Mouse (Mus musculus) myocyte (in vitro differentiated cells): ENCODE measurements at regions not wholly inside any gene's neighbourhood (a gene's known extent, or its start where the extent isn't known, plus 50 kb on each side); places are given as distances from the start of the nearest gene placed in this dataset.

Source experiments
- H3K27me3 ChIP-seq: one replicate; pipeline ENCODE4 v1.6.1; 2011; ENCODE audit not compliant: control insufficient read depth, insufficient read depth, insufficient read length
- H3K36me3 ChIP-seq: one replicate; pipeline ENCODE4 v1.6.1; 2011; ENCODE audit not compliant: control insufficient read depth, insufficient read depth
- H3K4me2 ChIP-seq: one replicate; pipeline ENCODE4 v1.6.1; 2011; ENCODE audit warnings: low read depth, control low read depth
- H3K4me3 ChIP-seq: one replicate; pipeline ENCODE4 v1.5.1; 2011; ENCODE audit warnings: mild to moderate bottlenecking, control low read depth, moderate library complexity
- H3K79me2 ChIP-seq: one replicate; pipeline ENCODE4 v1.6.1; 2011; ENCODE audit not compliant: control insufficient read depth, insufficient read depth
- H3ac ChIP-seq: one replicate; pipeline ENCODE4 v1.6.1; 2011; ENCODE audit not compliant: control insufficient read depth, insufficient read length
- CEBPB ChIP-seq: IDR thresholded peaks from 2 replicates; pipeline ENCODE4 v1.6.1; 2011; ENCODE audit warnings: mild to moderate bottlenecking, moderate library complexity; ENCODE audit not compliant: poor library complexity, insufficient read depth, severe bottlenecking
- E2F4 ChIP-seq: IDR thresholded peaks from one replicate; pipeline ENCODE4 v1.6.1; 2011; ENCODE audit warnings: mild to moderate bottlenecking, control low read depth, moderate library complexity; ENCODE audit not compliant: insufficient read depth
- MAX ChIP-seq: IDR thresholded peaks from one replicate; pipeline ENCODE4 v1.6.1; 2011; ENCODE audit warnings: low read depth, mild to moderate bottlenecking, control low read depth
- MYOD1 ChIP-seq, 3 experiments: IDR thresholded peaks; one replicate each; pipeline ENCODE4 v1.6.1; 2011; ENCODE audit warnings: control low read depth in 2 of 3, low read depth in 2 of 3, mild to moderate bottlenecking in 2 of 3, moderate library complexity in 1 of 3; ENCODE audit not compliant: insufficient read length in 2 of 3, control insufficient read depth in 1 of 3
- MYOG ChIP-seq, 3 experiments: IDR thresholded peaks; one replicate each; pipeline ENCODE4 v1.6.1; 2011; ENCODE audit warnings: control low read depth in 2 of 3, low read depth in 2 of 3, mild to moderate bottlenecking in 2 of 3; ENCODE audit not compliant: insufficient read length in 2 of 3, control insufficient read depth in 1 of 3, insufficient read depth in 1 of 3
- POLR2A ChIP-seq: IDR thresholded peaks from one replicate; pipeline ENCODE4 v1.6.1; 2011; ENCODE audit warnings: low read depth, mild to moderate bottlenecking, control low read depth, moderate library complexity; ENCODE audit not compliant: insufficient read length
- POLR2AphosphoS2 ChIP-seq: IDR thresholded peaks from one replicate; pipeline ENCODE4 v1.6.1; 2011; ENCODE audit warnings: low read depth, control low read depth; ENCODE audit not compliant: insufficient read length
- REST ChIP-seq: IDR thresholded peaks from one replicate; pipeline ENCODE4 v1.6.1; 2011; ENCODE audit warnings: mild to moderate bottlenecking, control low read depth, moderate library complexity; ENCODE audit not compliant: insufficient read depth, insufficient read length
- SRF ChIP-seq: IDR thresholded peaks from one replicate; pipeline ENCODE4 v1.6.1; 2011; ENCODE audit warnings: low read depth; ENCODE audit not compliant: control insufficient read depth, insufficient read length
- TCF12 ChIP-seq: IDR thresholded peaks from one replicate; pipeline ENCODE4 v1.6.1; 2011; ENCODE audit warnings: mild to moderate bottlenecking, control low read depth; ENCODE audit not compliant: poor library complexity, insufficient read depth, severe bottlenecking
- TCF3 ChIP-seq: IDR thresholded peaks from one replicate; pipeline ENCODE4 v1.6.1; 2011; ENCODE audit warnings: low read depth, control low read depth; ENCODE audit not compliant: insufficient read length
- USF1 ChIP-seq: IDR thresholded peaks from one replicate; pipeline ENCODE4 v1.6.1; 2011; ENCODE audit warnings: low read depth, mild to moderate bottlenecking, control low read depth, moderate library complexity

- Histone ChIP-seq H3ac (no peak overlapping the region), H3K4me2 (no peak overlapping the region)
- TF ChIP-seq POLR2A, result no peak
Measured at GRCm38 (mm10) chr7:68844606-68845005, 95.6 kb upstream of the Arrdc4 start.

GRCm38 (mm10) chr7:68843374-68843773 is 94.3 kb upstream of the Arrdc4 start:
- no peaks in the 10 kb centered on the region for H3K36me3 ChIP-seq
- H3K27me3 ChIP-seq, result no peaks in the 10 kb centered on the region
- H3K79me2 ChIP-seq, result no peaks in the 10 kb centered on the region
- no peak overlapping the region for H3K4me2 ChIP-seq
- H3ac ChIP-seq, result no peak overlapping the region
- no peak overlapping the region for H3K4me3 ChIP-seq
- TF ChIP-seq E2F4, result no peak

More at GRCm38 (mm10) chr7:68844606-68845005, 95.6 kb upstream of the Arrdc4 start:
- H3K27me3 ChIP-seq, result no peaks in the 10 kb centered on the region
- H3K79me2 ChIP-seq, result no peaks in the 10 kb centered on the region
- no peaks in the 10 kb centered on the region for H3K36me3 ChIP-seq
- no peak overlapping the region for H3K4me3 ChIP-seq

- TF ChIP-seq MAX (no peak), MYOD1 (IDR thresholded peaks at IDR 0.05; ENCODE audit: control insufficient read depth in 1 of 3, insufficient read length in 2 of 3, low read depth in 2 of 3) (no peak), CEBPB (no peak), REST (no peak), TCF12 (no peak), MYOG (IDR thresholded peaks at IDR 0.05; ENCODE audit: control insufficient read depth in 1 of 3, insufficient read depth in 1 of 3, insufficient read length in 2 of 3, low read depth in 2 of 3) (no peak), USF1 (no peak), SRF (no peak), POLR2AphosphoS2 (no peak), TCF3 (no peak), POLR2A (no peak), E2F4 (no peak)
- no peaks in the 10 kb centered on the region for H3K79me2 ChIP-seq
- no peak overlapping the region for H3K4me3 ChIP-seq
- no peak overlapping the region for H3K4me2 ChIP-seq
- no peaks in the 10 kb centered on the region for H3K27me3 ChIP-seq
- no peaks in the 10 kb centered on the region for H3K36me3 ChIP-seq
- H3ac ChIP-seq, result no peak overlapping the region
Measured at GRCm38 (mm10) chr7:68833977-68834791, 85.1 kb upstream of the Arrdc4 start.

- Histone ChIP-seq H3K27me3 (no peaks in the 10 kb centered on the region), H3K36me3 (no peaks in the 10 kb centered on the region), H3K79me2 (no peaks in the 10 kb centered on the region), H3ac (no peak overlapping the region), H3K4me3 (no peak overlapping the region), H3K4me2 (no peak overlapping the region)
- TF ChIP-seq MYOD1 (IDR thresholded peaks at IDR 0.05; ENCODE audit: control insufficient read depth in 1 of 3, insufficient read length in 2 of 3, low read depth in 2 of 3), result no peak
- no peak for TF ChIP-seq POLR2A
- no peak for TF ChIP-seq E2F4
- TF ChIP-seq MYOG (IDR thresholded peaks at IDR 0.05; ENCODE audit: control insufficient read depth in 1 of 3, insufficient read depth in 1 of 3, insufficient read length in 2 of 3, low read depth in 2 of 3), result no peak
- TF ChIP-seq REST, result no peak
- no peak for TF ChIP-seq TCF12
Measured at GRCm38 (mm10) chr7:68833517-68833916, 84.5 kb upstream of the Arrdc4 start.

- Histone ChIP-seq H3ac (no peak overlapping the region), H3K4me3 (no peak overlapping the region), H3K36me3 (no peaks in the 10 kb centered on the region), H3K4me2 (no peak overlapping the region), H3K27me3 (no peaks in the 10 kb centered on the region), H3K79me2 (no peaks in the 10 kb centered on the region)
- no peak for TF ChIP-seq POLR2A
- no peak for TF ChIP-seq MYOD1 (IDR thresholded peaks at IDR 0.05; ENCODE audit: control insufficient read depth in 1 of 3, insufficient read length in 2 of 3, low read depth in 2 of 3)
- TF ChIP-seq CEBPB, result no peak
- no peak for TF ChIP-seq SRF
- no peak for TF ChIP-seq TCF3
- no peak for TF ChIP-seq POLR2AphosphoS2
- no peak for TF ChIP-seq MAX
- no peak for TF ChIP-seq MYOG (IDR thresholded peaks at IDR 0.05; ENCODE audit: control insufficient read depth in 1 of 3, insufficient read depth in 1 of 3, insufficient read length in 2 of 3, low read depth in 2 of 3)
- no peak for TF ChIP-seq USF1
- no peak for TF ChIP-seq E2F4
- no peak for TF ChIP-seq REST
- no peak for TF ChIP-seq TCF12
Measured at GRCm38 (mm10) chr7:68829861-68830260, 80.8 kb upstream of the Arrdc4 start.
